Mouse (Mus musculus): ENCODE data around the gene Zfp146.
"Not testable (repeated sequence)": the region's sequence is repeated elsewhere in the genome, so short reads cannot be mapped to it uniquely, and the experiment has no call there.

The Zfp146 gene

DNA sequence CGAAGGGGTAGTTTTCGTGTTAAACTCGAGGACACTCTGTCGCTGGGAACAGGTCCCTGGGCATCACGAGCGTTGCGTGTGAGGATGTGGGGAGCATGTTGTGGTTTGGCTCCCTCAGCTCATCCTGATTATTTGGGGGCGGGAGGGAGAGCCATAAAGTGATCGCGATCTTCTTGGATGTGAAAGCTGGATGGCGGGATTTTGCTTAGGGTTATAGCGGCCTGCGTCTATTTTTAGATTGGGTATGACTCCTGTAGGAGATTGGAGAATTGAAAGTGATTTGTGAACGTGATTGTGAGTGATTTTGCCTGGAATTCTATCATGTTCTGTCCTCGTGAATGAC, 47.4 kb downstream of the Zfp146 start:
- no peak for DNase-seq (ENCODE audit: low spot score)

DNA sequence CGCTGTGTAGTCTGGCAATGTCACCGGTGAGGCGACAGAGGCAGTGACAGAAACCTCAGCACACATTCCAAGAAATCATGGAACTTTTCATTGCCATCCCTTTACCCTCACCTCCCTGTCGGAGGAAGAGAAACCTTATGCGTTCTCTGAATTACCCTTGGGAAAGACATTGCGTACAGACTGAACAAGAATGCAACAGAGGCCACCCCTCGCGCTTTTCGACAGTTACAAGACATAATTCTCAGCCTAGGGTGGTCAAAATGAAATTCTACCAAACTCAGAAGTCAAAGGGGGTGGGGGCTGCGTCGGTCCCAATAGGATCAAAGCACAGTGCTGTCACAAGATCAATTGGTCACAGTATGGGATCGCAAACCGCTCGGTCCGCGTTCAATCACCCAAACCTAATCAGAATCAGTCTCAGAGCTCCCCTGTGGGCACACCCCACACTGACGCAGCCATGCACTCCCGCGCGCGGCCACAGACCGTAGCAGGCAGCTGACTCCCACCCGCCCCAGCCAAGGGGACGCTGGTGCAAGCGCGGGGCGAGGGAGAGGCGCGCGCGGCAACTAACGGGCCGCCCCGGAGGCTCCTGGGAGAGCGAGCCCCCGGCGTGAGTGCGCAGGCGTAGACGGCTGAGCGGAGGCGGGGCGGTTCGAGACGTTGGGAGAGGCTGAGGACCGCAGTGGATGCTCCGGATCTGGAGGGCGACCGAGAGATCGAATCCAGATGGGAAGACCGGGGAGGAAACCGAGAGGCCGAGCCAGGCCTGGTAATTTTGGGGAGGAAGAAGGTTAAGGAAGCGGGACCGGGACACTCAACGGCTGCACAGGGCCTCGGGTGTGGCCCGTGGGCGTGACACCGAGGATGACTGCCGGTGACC, 48.0 kb downstream of the Zfp146 start, which contains the start of gene Zfp382:
Zfp382 (plus strand) TSS at position 635 of the 880 bp plus-strand sequence.
- DNase-seq (ENCODE audit: low spot score): peak; percentile 81

GRCm38 (mm10) chr7:30117935-30118334, 51.6 kb downstream of the Zfp146 start:
- not testable (repeated sequence) for DNase-seq (ENCODE audit: low spot score)

- DNase-seq (ENCODE audit: low spot score): no peak
These were observed 53.5 kb downstream of the Zfp146 start for GRCm38 (mm10) chr7:30116076-30116475.

Measured in left cerebral cortex, adult 11 months (tissue).